In the genomic region with DNA sequence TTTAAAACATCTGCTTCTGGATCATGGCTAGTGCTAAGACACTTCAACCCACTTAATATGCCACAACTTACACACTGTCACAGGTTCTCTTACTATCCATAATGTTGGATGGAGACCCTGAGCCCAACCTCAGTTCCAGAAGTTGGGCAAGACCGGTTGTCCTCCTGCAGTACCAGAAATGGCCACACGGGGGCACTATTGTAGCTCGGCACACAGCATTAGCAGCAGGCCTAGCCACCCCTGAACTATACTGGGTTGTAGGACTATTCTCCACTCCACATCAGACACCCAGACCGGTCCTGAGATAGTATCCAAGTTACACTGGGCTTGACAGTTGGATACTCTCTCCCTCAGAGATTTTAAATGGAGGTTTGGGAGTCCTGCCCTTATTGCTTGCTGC, we compare ENCODE assay signal across 8 mouse cellular contexts. TPM values are rescaled to one million over a fixed set of nuclear protein-coding genes. Genes with fewer than 3 reads are reported as not detected.
DNase-seq lines count a peak whose midpoint lies in the region; ATAC-seq and TF ChIP-seq lines count a peak whose summit lies in the region.

No protein-coding gene starts in this region.

- intact Hi-C loops in left cerebral cortex, adult 2 months (cut with DNase I): loop anchor here (1.0 to 5.0 kb wide), 3 partner anchors 64 to 332 kb away; a partner anchor contains a TSS

- H3K27ac ChIP-seq in left cerebral cortex, adult 2 months: no peak overlapping the region

- DNase-seq in gastrocnemius, postnatal 10 days: peak; percentile 90
- peak; percentile 78 for DNase-seq in induced T-regulatory cell, adult 2 months (ENCODE audit: low read depth)
- DNase-seq in left cerebral cortex, adult 2 months (ENCODE audit: extremely low spot score in 1 of 2, low spot score in 2 of 2): peak; percentile 76 to 78
- peak; percentile 63 to 86 for DNase-seq in right cerebral cortex, postnatal 10 days (ENCODE audit: low spot score in 2 of 2)
- peak; percentile 61 for DNase-seq in urinary bladder, postnatal 10 days (ENCODE audit: low spot score)

- ATAC-seq in activated CD4-positive, CD25-positive, alpha-beta regulatory T cell, adult 4 months: peak; percentile 46
- ATAC-seq in common myeloid progenitor, adult 5-6 weeks (replicated peaks; ENCODE audit: low read depth, poor library complexity, severe bottlenecking): peak; percentile 80
- ATAC-seq in megakaryocyte, adult 5-6 weeks (ENCODE audit: poor library complexity, severe bottlenecking): peak; percentile 83

- H3K4me3 ChIP-seq in left cerebral cortex, adult 2 months: no peak overlapping the region

- TF ChIP-seq CTCF in left cerebral cortex, adult 2 months (IDR thresholded peaks at IDR 0.05): peak; percentile 98

RNA-seq across cellular contexts. Expression of a gene that starts 5.9 kb away (rescaled TPM):
- not detected for polyA plus RNA-seq in activated CD4-positive, CD25-positive, alpha-beta regulatory T cell, adult 4 months (2017; shearing (Covaris generic))
- total RNA-seq in common myeloid progenitor, adult 5-6 weeks (2017): not detected in 2 replicates
- total RNA-seq in gastrocnemius, postnatal 10 days (2021): under 1 TPM in 1 of 2 experiments, not detected in 1; 0.05 TPM
- total RNA-seq in left cerebral cortex, adult 2 months (2021): under 1 TPM; 0.07 to 0.12 TPM
- not detected in 2 replicates for total RNA-seq in megakaryocyte, adult 5-6 weeks (2015)
- total RNA-seq in megakaryocyte, adult 5-6 weeks (2017): not detected in 2 replicates

RNA-seq across cellular contexts. Expression of a gene that starts 13.7 kb away (rescaled TPM):
- not detected for polyA plus RNA-seq in activated CD4-positive, CD25-positive, alpha-beta regulatory T cell, adult 4 months (2017; shearing (Covaris generic))
- not detected in 2 replicates for total RNA-seq in common myeloid progenitor, adult 5-6 weeks (2017)
- total RNA-seq in gastrocnemius, postnatal 10 days (2021): not detected
- not detected for total RNA-seq in left cerebral cortex, adult 2 months (2021)
- total RNA-seq in megakaryocyte, adult 5-6 weeks (2015): not detected in 2 replicates
- not detected in 2 replicates for total RNA-seq in megakaryocyte, adult 5-6 weeks (2017)

RNA-seq across cellular contexts. Expression of a gene that starts 39.4 kb away (rescaled TPM):
- polyA plus RNA-seq in activated CD4-positive, CD25-positive, alpha-beta regulatory T cell, adult 4 months (2017; shearing (Covaris generic)): not detected
- total RNA-seq in common myeloid progenitor, adult 5-6 weeks (2017): not detected in 2 replicates
- under 1 TPM in 1 of 2 experiments, not detected in 1; 0.23 TPM for total RNA-seq in gastrocnemius, postnatal 10 days (2021)
- total RNA-seq in left cerebral cortex, adult 2 months (2021): not detected
- not detected in 2 replicates for total RNA-seq in megakaryocyte, adult 5-6 weeks (2015)
- total RNA-seq in megakaryocyte, adult 5-6 weeks (2017): not detected in 2 replicates
